ENCODE assay signal across 28 mouse cellular contexts in the genomic region with DNA sequence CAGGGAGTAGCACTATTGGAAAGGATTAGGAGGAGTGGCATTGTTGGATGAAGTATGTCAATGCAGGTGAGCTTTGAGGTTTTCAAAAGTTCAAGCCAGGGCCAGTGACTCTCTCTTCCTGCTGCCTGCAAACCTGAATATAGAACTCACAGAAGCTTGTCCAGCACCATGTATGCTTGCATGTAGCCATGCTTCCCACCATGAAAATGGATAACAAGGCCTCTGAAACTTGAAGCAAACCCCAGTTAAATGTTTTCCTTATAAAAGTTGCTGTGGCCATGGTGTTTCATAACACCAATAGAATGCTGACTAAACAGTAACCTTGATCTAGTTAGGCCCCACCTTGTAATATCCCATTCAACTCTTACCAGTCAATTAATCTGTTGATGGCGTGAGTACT. TPM values are rescaled to one million over a fixed set of nuclear protein-coding genes. Genes with fewer than 3 reads are reported as not detected.
"Had no signal": no experiment of that assay in that cellular context is flagged by ENCODE, and none has a peak within 500 bp of the region (broad histone marks: within the 10 kb centered on the region; RNA-seq: fewer than 3 reads in every experiment).

No protein-coding gene starts in this region.

- H3K9me3 ChIP-seq: embryonic facial prominence, embryonic 10.5 days; embryonic facial prominence, embryonic 12.5 days; embryonic facial prominence, embryonic 13.5 days; embryonic facial prominence, embryonic 15.5 days; forebrain, embryonic 10.5 days; forebrain, embryonic 12.5 days; forebrain, embryonic 13.5 days; forebrain, embryonic 15.5 days had no signal

- DNase-seq: cerebellum, adult 8-10 months; cerebellum, adult 9-10 months; cerebellum, adult 9-11 months; cerebellum, postnatal 10 days; cerebellum, postnatal 14 days; cerebellum, postnatal 25 days; cerebellum, postnatal 36 days; embryo, embryonic 11 days; forebrain, postnatal 0 days; gastrocnemius, adult 2 months; gastrocnemius, postnatal 10 days; gastrocnemius, postnatal 14 days; gastrocnemius, postnatal 25 days; gastrocnemius, postnatal 36 days; heart, adult 11 months; heart, adult 18-20 months; heart, adult 2 months had no signal

- H3K36me3 ChIP-seq: embryonic facial prominence, embryonic 10.5 days; embryonic facial prominence, embryonic 12.5 days; embryonic facial prominence, embryonic 13.5 days; embryonic facial prominence, embryonic 15.5 days; forebrain, embryonic 10.5 days; forebrain, embryonic 12.5 days; forebrain, embryonic 15.5 days had no signal

- H3K4me1 ChIP-seq: embryonic facial prominence, embryonic 10.5 days; embryonic facial prominence, embryonic 12.5 days; embryonic facial prominence, embryonic 13.5 days; embryonic facial prominence, embryonic 15.5 days; forebrain, embryonic 10.5 days; forebrain, embryonic 12.5 days; forebrain, embryonic 13.5 days; forebrain, embryonic 15.5 days had no signal

- H3K27ac ChIP-seq: embryonic facial prominence, embryonic 10.5 days; embryonic facial prominence, embryonic 12.5 days; embryonic facial prominence, embryonic 13.5 days; embryonic facial prominence, embryonic 15.5 days; forebrain, embryonic 10.5 days; forebrain, embryonic 12.5 days; forebrain, embryonic 13.5 days; forebrain, embryonic 15.5 days; gastrocnemius, adult 2 months; heart, adult 2 months had no signal

- H3K4me2 ChIP-seq: embryonic facial prominence, embryonic 12.5 days; embryonic facial prominence, embryonic 13.5 days; embryonic facial prominence, embryonic 15.5 days; forebrain, embryonic 12.5 days; forebrain, embryonic 13.5 days; forebrain, embryonic 15.5 days had no signal

- H3K9ac ChIP-seq: embryonic facial prominence, embryonic 12.5 days; embryonic facial prominence, embryonic 13.5 days; embryonic facial prominence, embryonic 15.5 days; forebrain, embryonic 12.5 days; forebrain, embryonic 13.5 days; forebrain, embryonic 15.5 days; forebrain, postnatal 0 days had no signal

- H3K4me3 ChIP-seq: embryonic facial prominence, embryonic 10.5 days; embryonic facial prominence, embryonic 12.5 days; embryonic facial prominence, embryonic 13.5 days; embryonic facial prominence, embryonic 15.5 days; erythroblast, embryonic 14.5 days; forebrain, embryonic 10.5 days; forebrain, embryonic 12.5 days; forebrain, embryonic 13.5 days; forebrain, embryonic 15.5 days; gastrocnemius, adult 2 months; heart, adult 2 months had no signal

- ATAC-seq: forebrain, embryonic 13.5 days; forebrain, embryonic 14.5 days; forebrain, embryonic 15.5 days; forebrain, embryonic 16.5 days; forebrain, postnatal 0 days had no signal

- H3K27me3 ChIP-seq: embryonic facial prominence, embryonic 12.5 days; embryonic facial prominence, embryonic 13.5 days; embryonic facial prominence, embryonic 15.5 days; forebrain, embryonic 12.5 days; forebrain, embryonic 13.5 days; forebrain, embryonic 15.5 days had no signal

RNA-seq across cellular contexts. Expression of a gene that starts 27.7 kb away (rescaled TPM):
- polyA plus RNA-seq: erythroblast, embryonic 14.5 days had no signal
